Mouse (Mus musculus): Measurements from ENCODE around the gene Arl6ip4. TPM values are rescaled to one million over a fixed set of nuclear protein-coding genes. Genes with fewer than 3 reads are reported as not detected.

Arl6ip4 gene
- polyA plus RNA-seq, 1 experiment, result 28.2 TPM

DNA sequence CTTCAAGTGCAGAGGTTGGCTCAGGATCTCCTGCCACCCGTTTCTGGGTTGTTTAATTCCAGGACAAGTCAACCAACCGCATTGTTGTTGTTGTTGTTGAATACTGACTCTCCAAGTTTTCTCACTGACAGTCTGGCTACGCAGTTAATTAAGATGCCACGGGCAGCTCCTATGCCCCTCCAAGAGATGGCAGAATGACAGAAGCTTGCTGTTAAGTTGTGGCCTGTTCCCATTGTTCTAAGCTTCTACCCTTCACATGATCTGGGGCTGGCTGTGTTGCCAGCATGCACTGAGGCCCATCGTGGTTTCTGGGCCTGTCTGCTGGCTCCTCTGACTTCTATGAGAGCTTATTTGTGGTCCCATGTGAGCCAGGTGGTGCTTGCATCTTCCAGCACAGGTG lies 18.4 kb downstream of the Arl6ip4 start:
- DNase-seq (ENCODE audit: low read depth in 1 of 2, low spot score in 2 of 2), result no peak
- WGBS, result 80% methylated on average over 5 of the region's 5 CpGs
- no peaks in the 10 kb centered on the region for H3K4me1 ChIP-seq (ENCODE audit: control insufficient read depth, insufficient read depth, insufficient read length)
- TF ChIP-seq CTCF (IDR thresholded peaks at IDR 0.05; ENCODE audit: extremely low read depth, insufficient read depth, insufficient read length, insufficient replicate concordance) (no peak), POLR2A (IDR thresholded peaks at IDR 0.05; ENCODE audit: low read depth, low read length) (no peak)
- H3K27ac ChIP-seq (ENCODE audit: insufficient read depth, low read length), result no peak overlapping the region
- H3K4me3 ChIP-seq (ENCODE audit: extremely low read depth, insufficient read depth, insufficient read length), result no peak overlapping the region
- H3K36me3 ChIP-seq (ENCODE audit: control insufficient read depth, insufficient read depth, low read length), result peaks cover 20% of the 10 kb centered on the region
- H3K27me3 ChIP-seq (ENCODE audit: control insufficient read depth, insufficient read depth, low read length), result no peaks in the 10 kb centered on the region

DNA sequence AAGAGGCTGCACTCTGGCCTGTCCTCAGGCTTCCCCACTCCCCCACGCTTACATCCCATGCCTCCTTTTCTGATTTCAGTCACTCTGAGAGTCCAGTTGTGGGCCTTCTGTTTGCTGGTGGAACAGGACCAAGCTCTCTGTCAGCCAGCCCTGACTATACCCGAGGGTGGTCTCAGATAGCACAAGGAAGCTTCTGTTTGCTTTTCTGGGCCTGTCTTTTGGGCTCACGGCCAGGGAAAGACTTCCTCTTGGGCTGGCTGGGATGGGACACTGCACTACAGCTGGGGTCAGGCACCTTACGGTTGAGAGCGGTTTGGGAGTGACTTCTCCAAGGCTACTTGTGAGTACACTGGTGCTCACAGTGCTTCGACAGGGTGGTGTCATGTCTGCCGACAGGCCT lies 22.2 kb downstream of the Arl6ip4 start:
- H3K4me3 ChIP-seq (ENCODE audit: extremely low read depth, insufficient read depth, insufficient read length), result no peak overlapping the region
- WGBS, result 82% methylated on average over 7 of the region's 7 CpGs
- no peak for DNase-seq (ENCODE audit: low read depth in 1 of 2, low spot score in 2 of 2)
- no peaks in the 10 kb centered on the region for H3K27me3 ChIP-seq (ENCODE audit: control insufficient read depth, insufficient read depth, low read length)
- H3K27ac ChIP-seq (ENCODE audit: insufficient read depth, low read length), result no peak overlapping the region
- TF ChIP-seq POLR2A (IDR thresholded peaks at IDR 0.05; ENCODE audit: low read depth, low read length) (no peak), CTCF (IDR thresholded peaks at IDR 0.05; ENCODE audit: extremely low read depth, insufficient read depth, insufficient read length, insufficient replicate concordance) (no peak)
- H3K36me3 ChIP-seq (ENCODE audit: control insufficient read depth, insufficient read depth, low read length), result peaks cover 14% of the 10 kb centered on the region
- no peaks in the 10 kb centered on the region for H3K4me1 ChIP-seq (ENCODE audit: control insufficient read depth, insufficient read depth, insufficient read length)

DNA sequence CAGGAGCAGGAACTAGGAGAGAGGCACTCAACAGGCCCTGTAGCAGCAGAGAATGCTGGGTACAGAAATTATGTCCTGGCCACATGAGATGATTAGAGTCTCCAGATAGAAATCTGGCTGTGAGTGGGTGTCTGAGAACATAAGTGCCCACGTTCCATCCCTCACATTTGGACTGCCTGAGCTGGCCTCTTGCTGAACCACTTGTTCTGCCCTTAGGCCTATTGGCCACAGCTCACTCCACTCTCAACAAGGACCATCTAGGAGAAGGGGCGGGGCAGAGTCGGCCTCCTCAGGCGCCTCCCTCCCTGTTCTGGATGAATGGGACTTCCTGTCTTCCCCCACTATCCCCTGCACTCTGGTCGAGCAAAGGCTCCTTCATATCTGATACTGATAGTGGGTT lies 33.1 kb downstream of the Arl6ip4 start:
- no peak for DNase-seq (ENCODE audit: low read depth in 1 of 2, low spot score in 2 of 2)
- no peaks in the 10 kb centered on the region; the same call in none of the 2 replicates for H3K36me3 ChIP-seq (ENCODE audit: control insufficient read depth, insufficient read depth, low read length)
- no peak for TF ChIP-seq POLR2A (IDR thresholded peaks at IDR 0.05; ENCODE audit: low read depth, low read length)
- no peak for TF ChIP-seq CTCF (IDR thresholded peaks at IDR 0.05; ENCODE audit: extremely low read depth, insufficient read depth, insufficient read length, insufficient replicate concordance)
- WGBS, result 81% methylated on average over 5 of the region's 5 CpGs
- H3K27ac ChIP-seq (ENCODE audit: insufficient read depth, low read length), result no peak overlapping the region
- no peaks in the 10 kb centered on the region for H3K4me1 ChIP-seq (ENCODE audit: control insufficient read depth, insufficient read depth, insufficient read length)
- H3K4me3 ChIP-seq (ENCODE audit: extremely low read depth, insufficient read depth, insufficient read length), result no peak overlapping the region
- no peaks in the 10 kb centered on the region for H3K27me3 ChIP-seq (ENCODE audit: control insufficient read depth, insufficient read depth, low read length)

DNA sequence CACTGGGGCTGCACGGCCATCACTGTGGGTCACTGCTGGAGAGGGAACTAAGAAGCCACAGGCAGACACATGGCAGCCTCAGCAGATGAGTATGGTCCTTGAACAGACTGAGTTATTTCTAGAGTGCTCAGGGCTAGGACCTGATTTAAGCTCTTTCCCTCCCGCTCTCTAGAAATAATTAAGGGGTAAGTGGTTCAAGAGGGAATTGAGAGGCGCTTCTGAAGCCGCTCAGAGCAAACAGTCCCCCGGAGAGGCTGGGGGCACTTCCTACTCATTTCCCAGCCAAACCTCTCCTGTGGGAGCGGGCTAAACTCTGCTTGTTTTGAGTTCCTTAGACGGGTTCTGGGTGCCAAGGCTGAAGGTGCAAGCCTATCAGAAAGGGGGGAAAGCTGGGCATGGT lies 35.0 kb downstream of the Arl6ip4 start:
- TF ChIP-seq POLR2A (IDR thresholded peaks at IDR 0.05; ENCODE audit: low read depth, low read length), result no peak
- TF ChIP-seq CTCF (IDR thresholded peaks at IDR 0.05; ENCODE audit: extremely low read depth, insufficient read depth, insufficient read length, insufficient replicate concordance), result no peak
- Histone ChIP-seq H3K4me1 (ENCODE audit: control insufficient read depth, insufficient read depth, insufficient read length) (no peaks in the 10 kb centered on the region), H3K27me3 (ENCODE audit: control insufficient read depth, insufficient read depth, low read length) (no peaks in the 10 kb centered on the region), H3K4me3 (ENCODE audit: extremely low read depth, insufficient read depth, insufficient read length) (no peak overlapping the region), H3K27ac (ENCODE audit: insufficient read depth, low read length) (no peak overlapping the region), H3K36me3 (ENCODE audit: control insufficient read depth, insufficient read depth, low read length) (no peaks in the 10 kb centered on the region; the same call in none of the 2 replicates)
- DNase-seq (ENCODE audit: low read depth in 1 of 2, low spot score in 2 of 2), result no peak
- WGBS, result 95% methylated on average over 7 of the region's 7 CpGs

DNA sequence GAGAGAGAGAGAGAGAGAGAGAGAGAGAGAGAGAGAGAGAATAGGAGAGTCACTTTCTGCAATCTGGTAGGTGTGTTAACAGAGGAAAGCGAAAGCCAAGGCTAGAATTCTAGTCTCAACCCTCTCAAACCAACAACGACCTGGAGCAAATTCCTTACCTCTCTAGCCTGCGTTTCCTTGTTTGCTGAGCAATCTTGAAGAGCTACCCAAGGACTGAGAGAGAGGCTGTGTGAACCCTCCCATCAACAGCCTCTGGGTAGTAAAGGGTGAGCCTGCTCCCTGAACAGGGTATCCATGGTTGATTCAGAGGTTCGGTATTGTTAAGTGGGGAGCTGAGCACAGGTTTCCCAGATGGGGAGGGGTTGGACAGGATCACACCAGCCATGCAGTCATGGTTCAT lies 36.8 kb downstream of the Arl6ip4 start:
- no peak overlapping the region for H3K27ac ChIP-seq (ENCODE audit: insufficient read depth, low read length)
- DNase-seq (ENCODE audit: low read depth in 1 of 2, low spot score in 2 of 2), result no peak
- WGBS, result 93% methylated on average over 4 of the region's 4 CpGs
- no peaks in the 10 kb centered on the region for H3K27me3 ChIP-seq (ENCODE audit: control insufficient read depth, insufficient read depth, low read length)
- TF ChIP-seq POLR2A (IDR thresholded peaks at IDR 0.05; ENCODE audit: low read depth, low read length) (no peak), CTCF (IDR thresholded peaks at IDR 0.05; ENCODE audit: extremely low read depth, insufficient read depth, insufficient read length, insufficient replicate concordance) (no peak)
- H3K4me1 ChIP-seq (ENCODE audit: control insufficient read depth, insufficient read depth, insufficient read length), result no peaks in the 10 kb centered on the region
- H3K36me3 ChIP-seq (ENCODE audit: control insufficient read depth, insufficient read depth, low read length), result no peaks in the 10 kb centered on the region; the same call in none of the 2 replicates
- no peak overlapping the region for H3K4me3 ChIP-seq (ENCODE audit: extremely low read depth, insufficient read depth, insufficient read length)

DNA sequence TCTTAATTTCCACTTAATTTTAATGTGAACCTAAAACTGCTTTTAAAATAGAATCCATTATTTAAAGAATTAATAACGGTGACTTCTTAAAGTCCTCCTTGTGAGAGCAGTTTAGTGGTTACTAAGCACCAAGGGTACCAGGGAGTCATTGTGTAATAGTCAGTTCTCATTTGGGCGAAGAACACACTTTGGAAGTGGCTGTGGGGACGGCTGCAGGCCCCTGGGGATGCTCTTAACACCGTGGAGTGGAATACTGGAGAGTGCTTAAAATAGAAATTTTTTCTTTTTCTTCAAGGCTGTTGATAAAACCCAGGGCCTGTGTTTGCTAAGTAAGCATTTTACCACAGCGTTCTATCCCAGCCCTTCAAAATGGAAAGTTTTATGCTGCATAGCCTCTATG lies 40.1 kb downstream of the Arl6ip4 start:
- no peaks in the 10 kb centered on the region; the same call in 1 of the 2 replicates for H3K36me3 ChIP-seq (ENCODE audit: control insufficient read depth, insufficient read depth, low read length)
- 88% methylated on average over 5 of the region's 5 CpGs for WGBS

DNA sequence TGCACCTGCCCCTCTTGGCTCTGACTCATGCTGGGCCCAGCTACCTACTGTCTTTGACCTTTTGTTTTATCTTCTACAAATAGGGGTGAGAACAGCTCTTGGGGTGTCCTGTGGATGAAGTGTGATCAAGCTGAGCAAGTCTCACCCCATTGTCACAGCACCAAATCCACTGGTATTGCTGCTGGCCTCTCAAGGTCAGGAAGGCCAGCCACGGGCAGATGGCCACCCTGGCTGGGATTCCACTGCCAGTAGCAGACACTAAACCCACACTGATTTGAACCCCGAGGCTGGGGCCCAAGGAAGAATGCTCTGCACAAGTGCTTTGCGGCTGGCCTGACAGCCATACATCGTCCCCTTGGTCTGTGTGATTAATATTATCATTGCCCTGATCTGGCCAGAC lies 42.4 kb downstream of the Arl6ip4 start:
- Histone ChIP-seq H3K27me3 (ENCODE audit: control insufficient read depth, insufficient read depth, low read length) (no peaks in the 10 kb centered on the region), H3K4me3 (ENCODE audit: extremely low read depth, insufficient read depth, insufficient read length) (no peak overlapping the region), H3K4me1 (ENCODE audit: control insufficient read depth, insufficient read depth, insufficient read length) (no peaks in the 10 kb centered on the region), H3K27ac (ENCODE audit: insufficient read depth, low read length) (no peak overlapping the region), H3K36me3 (ENCODE audit: control insufficient read depth, insufficient read depth, low read length) (no peaks in the 10 kb centered on the region)
- WGBS, result 87% methylated on average over 4 of the region's 4 CpGs
- DNase-seq (ENCODE audit: low read depth in 1 of 2, low spot score in 2 of 2), result no peak
- TF ChIP-seq POLR2A (IDR thresholded peaks at IDR 0.05; ENCODE audit: low read depth, low read length) (no peak), CTCF (IDR thresholded peaks at IDR 0.05; ENCODE audit: extremely low read depth, insufficient read depth, insufficient read length, insufficient replicate concordance) (no peak)

More for the DNA sequence above, 40.1 kb downstream of the Arl6ip4 start:
- H3K27me3 ChIP-seq (ENCODE audit: control insufficient read depth, insufficient read depth, low read length), result no peaks in the 10 kb centered on the region
- no peak for DNase-seq (ENCODE audit: low read depth in 1 of 2, low spot score in 2 of 2)
- H3K4me1 ChIP-seq (ENCODE audit: control insufficient read depth, insufficient read depth, insufficient read length), result no peaks in the 10 kb centered on the region
- H3K4me3 ChIP-seq (ENCODE audit: extremely low read depth, insufficient read depth, insufficient read length), result no peak overlapping the region
- no peak for TF ChIP-seq POLR2A (IDR thresholded peaks at IDR 0.05; ENCODE audit: low read depth, low read length)
- TF ChIP-seq CTCF (IDR thresholded peaks at IDR 0.05; ENCODE audit: extremely low read depth, insufficient read depth, insufficient read length, insufficient replicate concordance), result no peak
- no peak overlapping the region for H3K27ac ChIP-seq (ENCODE audit: insufficient read depth, low read length)

All from spleen, adult 2 months (tissue).